Mouse (Mus musculus) layer of hippocampus, postnatal 10 days (tissue): ENCODE results near the gene Ldhc. TPM values are rescaled to one million over a fixed set of nuclear protein-coding genes. Genes with fewer than 3 reads are reported as not detected.
A peak's percentile ranks its signal among the peaks of the same experiment; 100 is the strongest.

Experiments
- DNase-seq, 2 experiments: peaks; one replicate each; pipeline ENCODE4 v3.0.0; 2021; ENCODE audit warnings: low spot score in 2 of 2
- total RNA-seq, 2 experiments: library from RNA; stranded (reverse); gene quantifications; 2 replicates each; pipeline ENCODE4 v1.2.3; 2021

Gene Ldhc
- total RNA-seq, 2 experiments from 2014 or later = not detected

DNA sequence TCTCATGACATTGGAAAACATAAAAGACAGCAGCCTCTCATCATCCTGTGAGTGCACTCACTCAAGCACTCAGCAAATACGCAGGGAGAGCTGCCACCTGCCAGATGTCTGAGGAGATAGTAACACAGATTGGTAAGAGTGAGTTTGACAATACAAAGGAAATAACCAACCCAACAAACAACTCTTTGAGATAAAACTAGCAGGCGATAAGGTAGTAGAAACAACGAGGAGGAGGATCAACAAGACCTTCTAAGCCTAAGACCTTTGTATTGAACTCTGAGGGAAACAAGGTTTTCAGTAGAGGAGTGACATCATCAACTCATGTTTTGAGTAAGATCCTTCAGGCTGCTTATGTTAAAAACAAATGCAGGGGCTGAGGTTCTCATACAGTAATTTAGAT is 38.3 kb downstream of the Ldhc start:
- no peak for DNase-seq

DNA sequence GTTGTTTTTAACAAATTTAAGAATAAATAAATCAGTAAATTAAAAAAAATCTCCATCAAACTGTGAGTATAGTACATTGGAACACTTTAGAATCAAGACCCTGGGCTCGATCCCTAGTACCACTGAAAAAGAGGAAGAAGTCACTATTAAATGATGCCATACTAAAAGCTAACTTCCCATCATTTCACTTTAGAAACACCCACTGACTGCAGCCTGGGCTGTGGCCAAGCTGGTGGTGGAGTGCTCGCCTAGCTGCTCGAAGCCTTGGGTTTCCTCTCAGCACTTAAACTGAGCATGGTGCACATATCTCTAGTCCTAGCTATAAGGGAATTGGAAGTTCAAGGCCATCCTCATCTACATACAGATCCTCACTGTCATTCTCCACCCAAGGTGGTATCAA is 50.2 kb downstream of the Ldhc start:
- DNase-seq = no peak

DNA sequence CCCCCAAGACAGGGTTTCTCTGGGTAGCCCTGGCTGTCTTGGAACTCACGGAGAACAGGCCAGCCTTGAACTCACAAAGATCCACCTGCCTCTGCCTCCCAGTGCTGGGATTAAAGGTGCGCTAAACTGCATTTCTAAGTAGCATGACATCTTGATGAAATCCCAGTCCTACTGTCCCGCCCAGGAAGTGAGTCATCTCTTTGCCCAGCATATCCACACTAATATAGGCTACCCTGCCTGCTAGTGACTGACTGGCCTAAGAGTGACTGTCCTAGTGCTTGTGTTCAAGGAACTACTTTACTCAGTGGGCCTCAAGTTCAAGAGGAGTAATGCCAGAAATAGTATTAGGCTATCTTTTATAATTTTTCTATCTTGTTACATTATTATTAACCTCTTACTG is 55.4 kb downstream of the Ldhc start:
- no peak for DNase-seq

- DNase-seq = no peak
These were observed 57.8 kb downstream of the Ldhc start for GRCm38 (mm10) chr7:46918678-46919371.

DNA sequence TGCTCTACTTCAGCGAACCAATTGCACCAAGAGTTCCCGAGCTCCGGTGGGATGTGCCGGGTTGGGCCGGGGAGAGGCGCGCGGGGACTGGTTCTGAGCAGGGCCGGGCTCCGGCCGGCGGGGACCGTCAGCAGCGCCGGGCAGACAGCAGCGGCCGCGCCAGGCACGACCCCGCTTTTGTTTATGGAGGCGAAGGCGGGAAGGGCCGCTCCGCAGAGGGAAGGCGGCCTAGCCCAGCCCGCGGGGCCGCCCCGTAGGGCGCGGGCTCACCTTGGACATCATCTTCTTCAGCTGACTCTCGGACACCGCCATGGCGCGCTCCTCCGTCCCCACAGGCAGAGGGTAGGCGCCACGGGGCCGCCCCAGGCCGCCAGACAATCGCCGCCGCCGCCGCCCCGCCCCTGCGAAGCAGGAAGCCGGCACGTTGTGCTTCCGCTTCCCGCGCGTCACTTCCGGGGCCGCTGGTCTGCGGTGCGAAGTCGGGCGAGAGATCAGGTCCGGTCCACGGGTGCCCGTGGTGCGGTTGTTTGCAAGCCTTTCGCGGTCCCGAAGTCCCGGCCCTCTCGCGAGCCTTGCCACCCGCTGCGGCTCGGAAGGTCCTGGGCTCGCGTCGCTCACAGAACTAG is 58.7 kb downstream of the Ldhc start, which contains the start of gene Tsg101:
TSS of gene Tsg101 (minus strand) at position 419 of the 626 bp plus-strand sequence.
- peak; percentile 90 to 92 for DNase-seq

- no peak for DNase-seq
These were observed 61.1 kb downstream of the Ldhc start for GRCm38 (mm10) chr7:46922075-46922474.

Other genes starting within 250 kb of the Ldhc start
- gene Sergef, start 221.4 kb upstream of the Ldhc start, total RNA-seq = 10 to 100 TPM; 50.5 to 55.9 TPM
- under 1 TPM; 0.50 to 0.56 TPM for gene Tph1, start 188.7 kb upstream of the Ldhc start, total RNA-seq
- gene Saal1, start 150.5 kb upstream of the Ldhc start, total RNA-seq = 10 to 100 TPM; 10.3 to 10.5 TPM
- under 1 TPM in 1 of 2 experiments, not detected in 1; 0.16 TPM for gene Saa3, start 145.5 kb upstream of the Ldhc start, total RNA-seq
- gene Saa4, start 128.6 kb upstream of the Ldhc start, total RNA-seq = not detected
- gene Saa1, start 118.2 kb upstream of the Ldhc start, total RNA-seq = not detected
- not detected for gene Saa2, start 109.4 kb upstream of the Ldhc start, total RNA-seq
- gene Hps5, start 65.1 kb upstream of the Ldhc start, total RNA-seq = 10 to 100 TPM; 15.4 to 21.7 TPM
- 10 to 100 TPM; 32.9 to 38.1 TPM for gene Gtf2h1, start 65.1 kb upstream of the Ldhc start, total RNA-seq
- gene Ldha, start 19.7 kb upstream of the Ldhc start, total RNA-seq = 100 to 1,000 TPM; 430 to 445 TPM
- gene Tsg101, start 58.8 kb downstream of the Ldhc start, total RNA-seq = 100 to 1,000 TPM in 1 of 2 experiments, 10 to 100 TPM in 1; 99.9 to 104 TPM
- gene Uevld, start 97.3 kb downstream of the Ldhc start, total RNA-seq = 10 to 100 TPM; 11.4 TPM
- not detected for gene Gm9999, start 122.4 kb downstream of the Ldhc start, total RNA-seq
- gene Spty2d1, start 147.2 kb downstream of the Ldhc start, total RNA-seq = 10 to 100 TPM; 11.0 TPM
- gene Tmem86a, start 189.4 kb downstream of the Ldhc start, total RNA-seq = 10 to 100 TPM; 14.7 to 15.5 TPM